Mouse (Mus musculus) left cerebral cortex, adult 8-10 months (tissue): ENCODE results near the gene Invs. TPM values are rescaled to one million over a fixed set of nuclear protein-coding genes. Genes with fewer than 3 reads are reported as not detected.

ENCODE experiments used
- DNase-seq, 2 experiments: peaks; one replicate each; pipeline ENCODE4 v3.0.0; 2022; ENCODE audit warnings: low spot score in 2 of 2
- total RNA-seq, 4 experiments: library from RNA; stranded (reverse); gene quantifications; 2 replicates each; pipeline ENCODE4 v1.2.4; 2022

The Invs gene
- 10 to 100 TPM; 13.9 to 16.8 (median 15.8) TPM for total RNA-seq

- peak; percentile 87 to 98 for DNase-seq
These were observed at the start of gene Invs, which contains the start of gene Erp44 for GRCm38 (mm10) chr4:48279498-48280134. Invs (plus strand) TSS chr4:48279760. Erp44 (minus strand) TSS chr4:48279558.

- DNase-seq = no peak
These were observed 42.8 kb upstream of the Invs start for GRCm38 (mm10) chr4:48236721-48237120.

- no peak for DNase-seq
These were observed 40.5 kb upstream of the Invs start for GRCm38 (mm10) chr4:48239046-48239445.

- DNase-seq = no peak
These were observed 37.1 kb upstream of the Invs start for GRCm38 (mm10) chr4:48242482-48242881.

- DNase-seq = no peak
These were observed 35.8 kb upstream of the Invs start for GRCm38 (mm10) chr4:48243737-48244136.

GRCm38 (mm10) chr4:48244280-48244679 is 35.3 kb upstream of the Invs start:
- DNase-seq = no peak

GRCm38 (mm10) chr4:48253266-48253665 is 26.3 kb upstream of the Invs start:
- no peak for DNase-seq

- no peak for DNase-seq
These were observed 21.5 kb upstream of the Invs start for GRCm38 (mm10) chr4:48258045-48258444.

GRCm38 (mm10) chr4:48267683-48268082 is 11.9 kb upstream of the Invs start:
- no peak for DNase-seq

- no peak for DNase-seq
These were observed 11.4 kb upstream of the Invs start for GRCm38 (mm10) chr4:48268127-48268526.

GRCm38 (mm10) chr4:48270532-48270931 is 9.0 kb upstream of the Invs start:
- DNase-seq = no peak

- DNase-seq = no peak
These were observed 7.7 kb upstream of the Invs start for GRCm38 (mm10) chr4:48271838-48272237.

GRCm38 (mm10) chr4:48273119-48273829 is 6.3 kb upstream of the Invs start:
- DNase-seq = no peak

GRCm38 (mm10) chr4:48275736-48276135 is 3.8 kb upstream of the Invs start:
- DNase-seq = no peak

GRCm38 (mm10) chr4:48277011-48277410 is 2.5 kb upstream of the Invs start:
- no peak for DNase-seq

GRCm38 (mm10) chr4:48278757-48279497 is 633 bp upstream of the Invs start:
- DNase-seq = peak in 1 of 2 experiments; percentile 21

- DNase-seq = no peak
These were observed 1.6 kb downstream of the Invs start for GRCm38 (mm10) chr4:48281121-48281520.

- DNase-seq = peak in 1 of 2 experiments; percentile 22
These were observed 7.7 kb downstream of the Invs start for GRCm38 (mm10) chr4:48287086-48287757.

- DNase-seq = no peak
These were observed 35.3 kb downstream of the Invs start for GRCm38 (mm10) chr4:48314814-48315213.

GRCm38 (mm10) chr4:48316036-48316435 is 36.5 kb downstream of the Invs start:
- no peak for DNase-seq

GRCm38 (mm10) chr4:48321276-48321675 is 41.7 kb downstream of the Invs start:
- DNase-seq = no peak

- DNase-seq = no peak
These were observed 42.5 kb downstream of the Invs start for GRCm38 (mm10) chr4:48322095-48322494.
